Mouse (Mus musculus): ENCODE data around the gene Kit.

- TF ChIP-seq POLR2A (IDR thresholded peaks at IDR 0.05; ENCODE audit: borderline replicate concordance, low read depth, low read length), result no peak
- TF ChIP-seq CTCF (IDR thresholded peaks at IDR 0.05; ENCODE audit: low read depth, low read length), result no peak
Measured at GRCm38 (mm10) chr5:75622401-75622800, 47.7 kb downstream of the Kit start.

All from bone marrow macrophage, adult 2 months (primary cell).